Mouse (Mus musculus): ENCODE measurements around the gene Fbxo27. TPM values are rescaled to one million over a fixed set of nuclear protein-coding genes. Genes with fewer than 3 reads are reported as not detected.
A peak's percentile ranks its signal among the peaks of the same experiment; 100 is the strongest.
"Not testable (repeated sequence)": the region's sequence is repeated elsewhere in the genome, so short reads cannot be mapped to it uniquely, and the experiment has no call there.

The Fbxo27 gene
- total and polyA plus RNA-seq, 2 experiments from 2014 or later, result 6.1 to 10.2 TPM

- DNase-seq (ENCODE audit: low spot score) (peak; percentile 58), ATAC-seq (peak; percentile 32; the same call in 1 of the 2 replicates)
- H3K4me1 ChIP-seq (ENCODE audit: insufficient read depth, low read length), result no peaks in the 10 kb centered on the region
- H3K4me3 ChIP-seq (ENCODE audit: low read length), result no peak overlapping the region
- no peaks in the 10 kb centered on the region for H3K36me3 ChIP-seq (ENCODE audit: insufficient read depth, low read length)
- no peaks in the 10 kb centered on the region for H3K27me3 ChIP-seq (ENCODE audit: insufficient read depth, low read length)
- 26% methylated on average over 15 of the region's 15 CpGs for WGBS
- H3K9me3 ChIP-seq (ENCODE audit: low read length), result no peaks in the 10 kb centered on the region
- no peak overlapping the region for H3K9ac ChIP-seq (replicated peaks; ENCODE audit: low read length)
- peak overlapping the region; percentile 17; the same call in 1 of the 2 replicates for H3K27ac ChIP-seq
- 0 out of 2 replicates have a peak overlapping the region, but pooled peaks have one; percentile 27 for H3K4me2 ChIP-seq (ENCODE audit: low read depth, low read length)
- TF ChIP-seq CTCF (IDR thresholded peaks at IDR 0.05; ENCODE audit: low read depth), result 0 out of 2 replicates have a peak, but pooled peaks have one; percentile 0
Measured at GRCm38 (mm10) chr7:28665620-28666579, 26.7 kb upstream of the Fbxo27 start.

GRCm38 (mm10) chr7:28671172-28671571 lies 21.5 kb upstream of the Fbxo27 start:
- no peaks in the 10 kb centered on the region for H3K27me3 ChIP-seq (ENCODE audit: insufficient read depth, low read length)
- DNase-seq (ENCODE audit: low spot score) (no peak), ATAC-seq (no peak)
- H3K4me2 ChIP-seq (ENCODE audit: low read depth, low read length), result no peak overlapping the region
- H3K9ac ChIP-seq (replicated peaks; ENCODE audit: low read length), result no peak overlapping the region
- no peaks in the 10 kb centered on the region for H3K9me3 ChIP-seq (ENCODE audit: low read length)
- H3K4me1 ChIP-seq (ENCODE audit: insufficient read depth, low read length), result no peaks in the 10 kb centered on the region
- H3K4me3 ChIP-seq (ENCODE audit: low read length), result no peak overlapping the region
- no peak overlapping the region for H3K27ac ChIP-seq
- 69% methylated on average over 4 of the region's 4 CpGs for WGBS
- no peaks in the 10 kb centered on the region for H3K36me3 ChIP-seq (ENCODE audit: insufficient read depth, low read length)
- TF ChIP-seq CTCF (IDR thresholded peaks at IDR 0.05; ENCODE audit: low read depth), result no peak

GRCm38 (mm10) chr7:28672276-28672675 lies 20.4 kb upstream of the Fbxo27 start:
- Histone ChIP-seq H3K36me3 (ENCODE audit: insufficient read depth, low read length) (no peaks in the 10 kb centered on the region), H3K27ac (no peak overlapping the region), H3K4me2 (ENCODE audit: low read depth, low read length) (no peak overlapping the region), H3K4me1 (ENCODE audit: insufficient read depth, low read length) (no peaks in the 10 kb centered on the region), H3K27me3 (ENCODE audit: insufficient read depth, low read length) (no peaks in the 10 kb centered on the region), H3K9me3 (ENCODE audit: low read length) (no peaks in the 10 kb centered on the region), H3K9ac (replicated peaks; ENCODE audit: low read length) (no peak overlapping the region), H3K4me3 (ENCODE audit: low read length) (no peak overlapping the region)
- 91% methylated on average over 5 of the region's 5 CpGs for WGBS
- ATAC-seq, result no peak
- DNase-seq (ENCODE audit: low spot score), result no peak
- TF ChIP-seq CTCF (IDR thresholded peaks at IDR 0.05; ENCODE audit: low read depth), result no peak

GRCm38 (mm10) chr7:28672786-28673185 lies 19.9 kb upstream of the Fbxo27 start:
- WGBS, result 69% methylated on average over 5 of the region's 5 CpGs

GRCm38 (mm10) chr7:28674994-28675393 lies 17.7 kb upstream of the Fbxo27 start:
- no peaks in the 10 kb centered on the region for H3K27me3 ChIP-seq (ENCODE audit: insufficient read depth, low read length)
- H3K4me2 ChIP-seq (ENCODE audit: low read depth, low read length), result no peak overlapping the region
- 78% methylated on average over 9 of the region's 9 CpGs for WGBS

More at GRCm38 (mm10) chr7:28672786-28673185, 19.9 kb upstream of the Fbxo27 start:
- not testable (repeated sequence) for H3K27me3 ChIP-seq (ENCODE audit: insufficient read depth, low read length); H3K4me2 ChIP-seq (ENCODE audit: low read depth, low read length); H3K9ac ChIP-seq (replicated peaks; ENCODE audit: low read length); H3K9me3 ChIP-seq (ENCODE audit: low read length); ATAC-seq; H3K27ac ChIP-seq; H3K4me3 ChIP-seq (ENCODE audit: low read length); DNase-seq (ENCODE audit: low spot score); H3K4me1 ChIP-seq (ENCODE audit: insufficient read depth, low read length); H3K36me3 ChIP-seq (ENCODE audit: insufficient read depth, low read length)

GRCm38 (mm10) chr7:28675746-28676145 lies 16.9 kb upstream of the Fbxo27 start:
- WGBS, result 45% methylated on average over 11 of the region's 11 CpGs
- Histone ChIP-seq H3K9ac (replicated peaks; ENCODE audit: low read length) (no peak overlapping the region), H3K4me3 (ENCODE audit: low read length) (no peak overlapping the region), H3K9me3 (ENCODE audit: low read length) (no peaks in the 10 kb centered on the region), H3K27ac (no peak overlapping the region), H3K36me3 (ENCODE audit: insufficient read depth, low read length) (no peaks in the 10 kb centered on the region), H3K4me1 (ENCODE audit: insufficient read depth, low read length) (no peaks in the 10 kb centered on the region), H3K27me3 (ENCODE audit: insufficient read depth, low read length) (no peaks in the 10 kb centered on the region), H3K4me2 (ENCODE audit: low read depth, low read length) (no peak overlapping the region)
- peak; percentile 17 for DNase-seq (ENCODE audit: low spot score)
- no peak for ATAC-seq
- peak; percentile 58 for TF ChIP-seq CTCF (IDR thresholded peaks at IDR 0.05; ENCODE audit: low read depth)

More at GRCm38 (mm10) chr7:28674994-28675393, 17.7 kb upstream of the Fbxo27 start:
- no peak overlapping the region for H3K27ac ChIP-seq
- ATAC-seq (no peak), DNase-seq (ENCODE audit: low spot score) (no peak)
- no peak overlapping the region for H3K4me3 ChIP-seq (ENCODE audit: low read length)
- no peak for TF ChIP-seq CTCF (IDR thresholded peaks at IDR 0.05; ENCODE audit: low read depth)
- no peaks in the 10 kb centered on the region for H3K4me1 ChIP-seq (ENCODE audit: insufficient read depth, low read length)
- no peak overlapping the region for H3K9ac ChIP-seq (replicated peaks; ENCODE audit: low read length)
- no peaks in the 10 kb centered on the region for H3K36me3 ChIP-seq (ENCODE audit: insufficient read depth, low read length)
- no peaks in the 10 kb centered on the region for H3K9me3 ChIP-seq (ENCODE audit: low read length)
